Mouse (Mus musculus) layer of hippocampus, adult 2 months (tissue): ENCODE results near the gene Hid1. TPM values are rescaled to one million over a fixed set of nuclear protein-coding genes. Genes with fewer than 3 reads are reported as not detected.

ENCODE experiments used
- DNase-seq, 2 experiments: peaks; one replicate each; pipeline ENCODE4 v3.0.0; 2022; ENCODE audit warnings: low spot score in 2 of 2
- H3K27ac ChIP-seq: fragments of 200-600 bp; 2 replicates; pipeline ENCODE4 v1.8.1; 2022
- H3K4me3 ChIP-seq: fragments of 200-600 bp; 2 replicates; pipeline ENCODE4 v1.8.1; 2022; ENCODE audit warnings: mild to moderate bottlenecking
- CTCF ChIP-seq: fragments of 200-600 bp; conservative IDR thresholded peaks from 2 replicates; pipeline ENCODE4 v1.8.1; 2022; ENCODE audit warnings: antibody characterized with exemption, mild to moderate bottlenecking, moderate library complexity
- total RNA-seq, 2 experiments: library from RNA; stranded (reverse); gene quantifications; 2 replicates each; pipeline ENCODE4 v1.2.3; 2021

The Hid1 gene
- total RNA-seq, 2 experiments from 2014 or later = 110 to 119 TPM

DNA sequence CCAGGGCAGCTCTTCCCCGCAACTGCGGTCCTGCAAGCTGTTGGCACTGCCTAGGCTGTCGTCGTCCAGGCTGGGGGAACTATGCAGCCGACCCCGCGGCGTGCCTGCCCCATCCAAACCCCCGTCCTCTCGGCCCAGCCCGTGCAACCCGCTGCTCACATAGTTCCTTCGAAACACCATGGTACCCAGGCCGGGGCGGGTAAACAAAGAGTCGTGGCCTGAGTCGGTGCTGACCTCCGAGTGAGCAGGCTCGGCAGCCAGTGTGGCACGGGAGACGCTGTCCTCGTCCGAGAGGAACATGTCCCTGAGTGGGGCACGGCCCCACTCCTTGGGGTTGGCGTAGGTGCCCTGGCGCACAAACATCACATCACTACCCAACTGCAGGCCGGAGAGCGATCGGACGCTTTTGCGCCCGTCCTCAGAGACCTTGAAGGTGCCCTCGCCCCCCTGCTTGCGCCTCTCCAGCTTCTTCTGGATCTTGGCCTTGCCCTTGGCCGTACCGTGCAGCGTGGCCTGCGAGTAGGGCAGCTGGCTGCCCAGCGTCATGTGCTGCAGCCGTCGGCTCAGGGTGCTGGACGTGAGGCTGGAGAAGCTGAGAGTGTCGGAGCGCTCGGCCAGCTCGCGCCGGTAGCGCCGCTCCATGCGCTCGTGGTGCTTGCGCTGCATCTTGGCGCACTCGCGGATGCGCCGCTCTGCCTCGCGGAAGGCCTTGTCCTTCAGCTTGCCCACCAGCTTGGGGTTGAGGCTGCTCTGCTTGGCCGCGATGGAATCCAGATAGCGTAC lies 49.1 kb downstream of the Hid1 start:
- no peak overlapping the region for H3K27ac ChIP-seq
- H3K4me3 ChIP-seq = no peak overlapping the region
- DNase-seq = no peak
- no peak for TF ChIP-seq CTCF

DNA sequence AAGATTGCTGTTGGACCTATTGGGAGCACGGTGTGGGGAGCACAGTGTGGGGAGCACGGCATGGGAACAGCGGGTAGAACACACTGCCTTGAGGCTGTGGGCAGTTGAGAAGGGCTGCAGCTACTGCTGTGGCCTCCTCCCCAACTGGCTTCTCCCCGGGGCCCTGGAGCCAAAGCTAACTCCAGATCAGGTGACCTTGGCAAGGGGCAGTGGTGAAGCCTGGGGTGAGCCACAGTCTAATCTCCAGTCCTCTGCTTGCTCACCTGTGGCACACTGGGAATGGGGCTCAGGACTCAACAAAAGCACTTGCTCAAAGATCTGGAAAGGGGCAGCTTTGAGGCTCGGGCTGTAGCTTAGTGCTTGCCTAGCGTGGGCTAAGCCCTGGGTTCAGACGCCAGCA lies 50.4 kb downstream of the Hid1 start:
- Histone ChIP-seq H3K4me3 (no peak overlapping the region), H3K27ac (no peak overlapping the region)
- DNase-seq = no peak
- no peak for TF ChIP-seq CTCF

DNA sequence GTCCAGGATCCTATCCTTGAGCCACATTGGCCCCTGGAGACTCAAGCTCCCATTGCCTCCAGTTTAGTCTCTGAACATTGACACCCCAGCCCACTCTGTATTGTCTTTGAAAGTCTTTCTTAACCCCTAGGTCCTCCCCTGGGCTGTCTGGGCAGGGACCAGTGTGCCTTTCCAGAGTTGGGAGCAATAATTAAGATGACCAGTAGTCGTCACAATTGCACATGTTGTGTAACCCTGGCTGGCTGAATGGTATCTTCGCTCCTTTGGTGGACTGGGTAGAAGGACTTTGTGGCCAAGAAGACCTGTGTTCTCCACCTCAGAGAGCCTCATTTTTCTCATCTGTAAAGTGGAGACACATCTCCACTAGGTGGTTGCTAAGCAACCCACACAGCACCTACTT lies 53.3 kb downstream of the Hid1 start:
- TF ChIP-seq CTCF = peak; percentile 59
- no peak overlapping the region for H3K4me3 ChIP-seq
- no peak for DNase-seq

GRCm38 (mm10) chr11:115308781-115309180 lies 58.8 kb downstream of the Hid1 start:
- DNase-seq = no peak
- no peak for TF ChIP-seq CTCF
- H3K4me3 ChIP-seq = no peak overlapping the region
- no peak overlapping the region for H3K27ac ChIP-seq

More for the DNA sequence above, 53.3 kb downstream of the Hid1 start:
- H3K27ac ChIP-seq = no peak overlapping the region

GRCm38 (mm10) chr11:115306863-115307262 lies 60.7 kb downstream of the Hid1 start, which contains the start of gene Otop2:
Gene Otop2 (plus strand): TSS chr11:115307163.
- no peak within 1 kb of the TSS for H3K4me3 ChIP-seq
- no peak within 1 kb of the TSS for H3K27ac ChIP-seq
- TF ChIP-seq CTCF = no peak
- no peak for DNase-seq

GRCm38 (mm10) chr11:115303167-115303566 lies 64.4 kb downstream of the Hid1 start:
- Histone ChIP-seq H3K4me3 (no peak overlapping the region), H3K27ac (no peak overlapping the region)
- no peak for TF ChIP-seq CTCF
- no peak for DNase-seq

GRCm38 (mm10) chr11:115301351-115301750 lies 66.2 kb downstream of the Hid1 start:
- Histone ChIP-seq H3K4me3 (no peak overlapping the region), H3K27ac (no peak overlapping the region)
- TF ChIP-seq CTCF = no peak
- DNase-seq = no peak

DNA sequence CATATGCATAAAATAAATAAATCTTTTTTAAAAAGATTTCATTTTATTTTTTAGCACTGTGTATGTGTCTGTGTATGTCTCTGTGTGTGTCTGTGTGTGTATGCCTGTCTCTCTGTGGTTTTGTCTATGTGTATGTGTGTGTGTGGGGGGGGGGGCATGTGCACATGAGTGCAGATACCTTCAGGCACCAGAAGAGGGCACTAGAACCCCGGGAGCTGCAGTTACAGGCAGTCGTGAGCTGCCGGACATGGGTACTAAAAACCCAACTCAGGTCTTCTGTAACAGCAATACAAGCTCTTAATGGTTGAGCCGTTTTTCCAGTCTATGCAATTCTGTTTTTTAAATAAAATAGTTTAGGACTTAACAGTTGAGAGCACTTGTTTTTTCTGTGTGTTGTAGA lies 66.8 kb downstream of the Hid1 start:
- no peak for DNase-seq
- no peak for TF ChIP-seq CTCF
- no peak overlapping the region for H3K27ac ChIP-seq
- no peak overlapping the region for H3K4me3 ChIP-seq

DNA sequence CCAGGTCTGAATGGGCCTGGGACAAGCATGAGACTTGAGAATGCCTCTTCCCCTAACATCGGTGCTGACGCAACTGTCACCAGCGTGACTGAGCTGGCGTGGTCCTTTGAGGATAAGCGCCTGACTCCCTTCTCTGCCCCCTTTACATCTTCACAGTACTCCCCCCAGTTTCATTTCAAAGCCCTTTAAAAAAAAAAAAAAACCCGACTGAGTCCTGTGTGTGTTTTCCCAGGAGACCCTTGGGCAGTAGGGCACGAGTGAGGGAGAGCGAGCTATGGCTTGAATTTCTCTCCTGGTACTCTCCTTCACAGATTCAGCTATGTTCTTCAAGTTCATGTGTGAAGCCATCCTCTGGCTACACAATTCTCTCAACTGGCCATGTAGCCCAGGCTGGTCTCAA lies 69.4 kb downstream of the Hid1 start:
- no peak for TF ChIP-seq CTCF
- no peak overlapping the region for H3K4me3 ChIP-seq
- no peak for DNase-seq
- peak overlapping the region; percentile 75; the same call in 1 of the 2 replicates for H3K27ac ChIP-seq

Other genes starting within 250 kb of the Hid1 start
- gene Cd300lf, start 233.8 kb downstream of the Hid1 start, total RNA-seq = under 1 TPM; 0.38 to 0.49 TPM
- 10 to 100 TPM; 67.3 to 74.6 TPM for gene Slc9a3r1, start 204.4 kb downstream of the Hid1 start, total RNA-seq
- gene Tmem104, start 180.3 kb downstream of the Hid1 start, total RNA-seq = 10 to 100 TPM; 18.1 to 20.1 TPM
- 10 to 100 TPM; 20.5 to 20.6 TPM for gene Nat9, start 179.9 kb downstream of the Hid1 start, total RNA-seq
- gene Grin2c, start 100.5 kb downstream of the Hid1 start, total RNA-seq = 10 to 100 TPM; 47.4 to 47.5 TPM
- 10 to 100 TPM; 22.4 to 22.5 TPM for gene Fdxr, start 90.7 kb downstream of the Hid1 start, total RNA-seq
- gene Fads6, start 70.1 kb downstream of the Hid1 start, total RNA-seq = 10 to 100 TPM; 13.2 to 15.1 TPM
- under 1 TPM; 0.51 to 0.59 TPM for gene Otop2, start 60.6 kb downstream of the Hid1 start, total RNA-seq
- under 1 TPM; 0.37 to 0.64 TPM for gene Ush1g, start 45.7 kb downstream of the Hid1 start, total RNA-seq
- under 1 TPM in 1 of 2 experiments, not detected in 1; 0.20 TPM for gene Otop3, start 33.0 kb downstream of the Hid1 start, total RNA-seq
- 10 to 100 TPM; 21.9 to 26.1 TPM for gene Cdr2l, start 14.2 kb upstream of the Hid1 start, total RNA-seq
- gene Mrpl58, start 36.0 kb upstream of the Hid1 start, total RNA-seq = 100 to 1,000 TPM; 100 to 105 TPM
- gene Atp5h, start 52.2 kb upstream of the Hid1 start, total RNA-seq = 100 to 1,000 TPM; 467 to 494 TPM
- 10 to 100 TPM; 74.5 to 74.6 TPM for gene Kctd2, start 52.4 kb upstream of the Hid1 start, total RNA-seq
- gene Trim80, start 72.8 kb upstream of the Hid1 start, total RNA-seq = not detected
- not detected for gene Slc16a5, start 94.7 kb upstream of the Hid1 start, total RNA-seq
- 10 to 100 TPM; 10.4 to 10.9 TPM for gene Armc7, start 107.9 kb upstream of the Hid1 start, total RNA-seq
- gene Nt5c, start 124.1 kb upstream of the Hid1 start, total RNA-seq = 10 to 100 TPM; 64.3 to 65.5 TPM
- 100 to 1,000 TPM; 140 to 142 TPM for gene Jpt1, start 146.6 kb upstream of the Hid1 start, total RNA-seq
- gene Sumo2, start 168.5 kb upstream of the Hid1 start, total RNA-seq = 100 to 1,000 TPM; 318 to 328 TPM
- 10 to 100 TPM; 48.7 to 49.3 TPM for gene Nup85, start 196.7 kb upstream of the Hid1 start, total RNA-seq
- gene Mrps7, start 236.2 kb upstream of the Hid1 start, total RNA-seq = 10 to 100 TPM; 50.4 to 50.8 TPM
- 10 to 100 TPM; 67.9 to 91.9 TPM for gene Gga3, start 236.3 kb upstream of the Hid1 start, total RNA-seq
- 10 to 100 TPM; 19.5 to 22.5 TPM for gene Mif4gd, start 245.2 kb upstream of the Hid1 start, total RNA-seq